Mouse (Mus musculus) hindbrain, embryonic 16.5 days (tissue): Measurements from ENCODE around the gene Lrrc8d. TPM values are rescaled to one million over a fixed set of nuclear protein-coding genes. Genes with fewer than 3 reads are reported as not detected.

Experiments
- ATAC-seq: fragments of 200-750 bp; cut with Nextera tagmentation; 2 replicates; pipeline ENCODE4 v1.8.0; 2017; ENCODE audit warnings: moderate TSS enrichment, moderate library complexity
- H3K27ac ChIP-seq: fragments of 300-500 bp; sonication (generic); 2 replicates; pipeline ENCODE4 v1.5.1; 2014; ENCODE audit warnings: low read depth, mild to moderate bottlenecking, control low read depth, low read length, moderate library complexity
- H3K27me3 ChIP-seq: fragments of 300-500 bp; sonication (generic); replicated peaks from 2 replicates; pipeline ENCODE4 v1.6.1; 2014; ENCODE audit warnings: low read length; ENCODE audit not compliant: control insufficient read depth, insufficient read depth
- H3K36me3 ChIP-seq: fragments of 300-500 bp; sonication (generic); 2 replicates; pipeline ENCODE4 v1.6.1; 2014; ENCODE audit warnings: mild to moderate bottlenecking, low read length, moderate library complexity, mixed read lengths; ENCODE audit not compliant: control insufficient read depth, insufficient read depth
- H3K4me1 ChIP-seq: fragments of 300-500 bp; sonication (generic); 2 replicates; pipeline ENCODE4 v1.6.1; 2014; ENCODE audit warnings: low read depth, low read length; ENCODE audit not compliant: control insufficient read depth, insufficient read depth
- H3K4me2 ChIP-seq: fragments of 300-500 bp; sonication (generic); 2 replicates; pipeline ENCODE4 v1.6.1; 2014; ENCODE audit warnings: mild to moderate bottlenecking, low read length, control low read depth, moderate library complexity
- H3K4me3 ChIP-seq: fragments of 300-500 bp; sonication (generic); 2 replicates; pipeline ENCODE4 v1.5.1; 2014; ENCODE audit warnings: mild to moderate bottlenecking, low read length, control low read depth, moderate library complexity
- H3K9ac ChIP-seq: fragments of 300-500 bp; sonication (generic); 2 replicates; pipeline ENCODE4 v1.6.1; 2014; ENCODE audit warnings: low read depth, mild to moderate bottlenecking, control low read depth, low read length, moderate library complexity
- H3K9me3 ChIP-seq: fragments of 300-500 bp; sonication (generic); 2 replicates; pipeline ENCODE4 v1.6.1; 2014; ENCODE audit warnings: mild to moderate bottlenecking, low read length, moderate library complexity; ENCODE audit not compliant: control insufficient read depth
- WGBS: fragments of 180-500 bp; shearing (Covaris S2); extraction: QIAGEN DNeasy Blood & Tissue Kit; methylation state at CpG from one replicate; pipeline ENCODE4 v1.1.7; 2014; 5-methylcytosine and 5-hydroxymethylcytosine counted together
- polyA plus RNA-seq: library from polyadenylated mRNA; unstranded; fragments of >200 nt; fragmentation: Nextera tagmentation; extraction: Ambion mirVana; gene quantifications from 2 replicates; pipeline ENCODE4 v1.2.1, GENCODE M21; 2015

Lrrc8d gene
- polyA plus RNA-seq, 1 experiment from 2014 or later, result 19.1 TPM

GRCm38 (mm10) chr5:105824827-105825226 is 125.1 kb downstream of the Lrrc8d start:
- Histone ChIP-seq H3K27me3 (no peaks in the 10 kb centered on the region), H3K9ac (no peak overlapping the region), H3K36me3 (no peaks in the 10 kb centered on the region), H3K4me1 (peaks cover 7% of the 10 kb centered on the region), H3K4me2 (no peak overlapping the region), H3K27ac (no peak overlapping the region), H3K4me3 (no peak overlapping the region), H3K9me3 (no peaks in the 10 kb centered on the region)
- ATAC-seq, result no peak
- 82% methylated on average over 4 of the region's 4 CpGs for whole genome bisulfite sequencing

GRCm38 (mm10) chr5:105826916-105827510 is 127.2 kb downstream of the Lrrc8d start:
- Histone ChIP-seq H3K4me2 (no peak overlapping the region), H3K27me3 (no peaks in the 10 kb centered on the region), H3K4me1 (peaks cover 7% of the 10 kb centered on the region), H3K9me3 (no peaks in the 10 kb centered on the region), H3K9ac (no peak overlapping the region), H3K36me3 (no peaks in the 10 kb centered on the region), H3K4me3 (no peak overlapping the region), H3K27ac (no peak overlapping the region)
- no peak for ATAC-seq
- WGBS, result 64% methylated on average over 5 of the region's 5 CpGs

GRCm38 (mm10) chr5:105828050-105828449 is 128.3 kb downstream of the Lrrc8d start:
- H3K27ac ChIP-seq, result no peak overlapping the region
- H3K4me3 ChIP-seq, result no peak overlapping the region
- 94% methylated on average over 3 of the region's 3 CpGs for WGBS
- no peaks in the 10 kb centered on the region for H3K9me3 ChIP-seq
- H3K9ac ChIP-seq, result no peak overlapping the region
- H3K4me2 ChIP-seq, result no peak overlapping the region
- H3K36me3 ChIP-seq, result no peaks in the 10 kb centered on the region
- peaks cover 3% of the 10 kb centered on the region for H3K4me1 ChIP-seq
- ATAC-seq, result no peak
- no peaks in the 10 kb centered on the region for H3K27me3 ChIP-seq

GRCm38 (mm10) chr5:105829008-105829586 is 129.3 kb downstream of the Lrrc8d start:
- Histone ChIP-seq H3K27me3 (no peaks in the 10 kb centered on the region), H3K27ac (no peak overlapping the region), H3K9ac (no peak overlapping the region), H3K9me3 (no peaks in the 10 kb centered on the region), H3K4me3 (no peak overlapping the region), H3K4me2 (no peak overlapping the region), H3K36me3 (no peaks in the 10 kb centered on the region), H3K4me1 (no peaks in the 10 kb centered on the region)
- ATAC-seq, result no peak
- 45% methylated on average over 7 of the region's 7 CpGs for WGBS

- ATAC-seq, result no peak
- Histone ChIP-seq H3K27me3 (no peaks in the 10 kb centered on the region), H3K36me3 (no peaks in the 10 kb centered on the region), H3K4me3 (no peak overlapping the region), H3K4me2 (no peak overlapping the region), H3K4me1 (no peaks in the 10 kb centered on the region), H3K9ac (no peak overlapping the region), H3K9me3 (no peaks in the 10 kb centered on the region), H3K27ac (no peak overlapping the region)
- WGBS, result 75% methylated on average over 7 of the region's 7 CpGs
Observed at GRCm38 (mm10) chr5:105832140-105832539, 132.4 kb downstream of the Lrrc8d start.

- H3K9me3 ChIP-seq, result no peaks in the 10 kb centered on the region
- H3K27ac ChIP-seq, result no peak overlapping the region
- no peaks in the 10 kb centered on the region for H3K36me3 ChIP-seq
- no peaks in the 10 kb centered on the region for H3K4me1 ChIP-seq
- no peak overlapping the region for H3K9ac ChIP-seq
- H3K4me2 ChIP-seq, result no peak overlapping the region
- no peak overlapping the region for H3K4me3 ChIP-seq
- 74% methylated on average over 3 of the region's 3 CpGs for WGBS
- no peaks in the 10 kb centered on the region for H3K27me3 ChIP-seq
- no peak for ATAC-seq
Observed at GRCm38 (mm10) chr5:105833923-105834322, 134.2 kb downstream of the Lrrc8d start.

GRCm38 (mm10) chr5:105836006-105836405 is 136.2 kb downstream of the Lrrc8d start:
- Histone ChIP-seq H3K9ac (no peak overlapping the region), H3K27me3 (no peaks in the 10 kb centered on the region), H3K9me3 (no peaks in the 10 kb centered on the region), H3K4me3 (no peak overlapping the region), H3K36me3 (no peaks in the 10 kb centered on the region), H3K4me2 (no peak overlapping the region), H3K4me1 (no peaks in the 10 kb centered on the region), H3K27ac (no peak overlapping the region)
- WGBS, result 82% methylated on average over 9 of the region's 9 CpGs
- ATAC-seq, result no peak

GRCm38 (mm10) chr5:105839740-105840310 is 140.1 kb downstream of the Lrrc8d start:
- 73% methylated on average over 13 of the region's 13 CpGs for WGBS
- H3K27me3 ChIP-seq, result no peaks in the 10 kb centered on the region

GRCm38 (mm10) chr5:105844044-105844753 is 144.4 kb downstream of the Lrrc8d start:
- H3K4me1 ChIP-seq, result no peaks in the 10 kb centered on the region
- no peaks in the 10 kb centered on the region for H3K9me3 ChIP-seq
- no peak overlapping the region for H3K4me3 ChIP-seq
- H3K4me2 ChIP-seq, result no peak overlapping the region
- H3K36me3 ChIP-seq, result no peaks in the 10 kb centered on the region
- no peaks in the 10 kb centered on the region for H3K27me3 ChIP-seq
- ATAC-seq, result no peak
- WGBS, result 88% methylated on average over 10 of the region's 10 CpGs
- H3K27ac ChIP-seq, result no peak overlapping the region
- H3K9ac ChIP-seq, result no peak overlapping the region

More at GRCm38 (mm10) chr5:105839740-105840310, 140.1 kb downstream of the Lrrc8d start:
- no peaks in the 10 kb centered on the region for H3K4me1 ChIP-seq
- no peaks in the 10 kb centered on the region for H3K36me3 ChIP-seq
- no peak for ATAC-seq
- H3K9me3 ChIP-seq, result no peaks in the 10 kb centered on the region
- no peak overlapping the region for H3K4me2 ChIP-seq
- H3K9ac ChIP-seq, result no peak overlapping the region
- no peak overlapping the region for H3K4me3 ChIP-seq
- no peak overlapping the region for H3K27ac ChIP-seq
